Mouse (Mus musculus): Measurements from ENCODE around the gene Zkscan5.

- no peak for TF ChIP-seq POLR2A (IDR thresholded peaks at IDR 0.05; ENCODE audit: insufficient read depth, low read length)
- no peak for TF ChIP-seq CTCF (IDR thresholded peaks at IDR 0.05; ENCODE audit: low read depth, low read length)
- no peak for TF ChIP-seq EP300 (IDR thresholded peaks at IDR 0.05; ENCODE audit: insufficient read depth, low read depth, low read length)
These were observed 45.2 kb downstream of the Zkscan5 start for GRCm38 (mm10) chr5:145249520-145249919.

Data from ES-Bruce4 (cell line).